Mouse (Mus musculus): ENCODE measurements at regions not wholly inside any gene's neighbourhood (a gene's known extent, or its start where the extent isn't known, plus 50 kb on each side); places are given as distances from the start of the nearest gene placed in this dataset.

DNA sequence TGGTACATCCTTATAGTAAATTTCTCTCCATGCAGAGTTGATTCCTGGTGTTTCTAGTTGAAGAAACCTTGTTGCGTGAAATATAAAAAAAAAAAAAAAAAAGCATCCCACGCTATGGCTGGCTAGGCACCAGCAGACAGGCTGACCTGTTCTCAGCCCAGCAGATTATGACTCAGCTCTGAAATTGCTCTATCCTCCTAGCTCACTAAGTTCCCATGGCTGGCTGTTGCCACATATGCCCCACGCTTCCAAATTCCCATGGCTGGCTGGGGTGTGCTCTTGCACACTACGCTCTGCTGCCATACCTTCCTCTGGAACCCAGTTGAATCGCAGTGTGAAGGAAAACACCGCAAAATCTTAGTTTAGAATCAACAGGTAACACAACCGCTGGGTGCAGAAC is 270.1 kb downstream of the Mid1ip1 start:
- Histone ChIP-seq H3K4me3 (no peak overlapping the region), H3K9me3 (no peaks in the 10 kb centered on the region), H3K4me1 (no peaks in the 10 kb centered on the region), H3K27ac (no peak overlapping the region), H3K9ac (no peak overlapping the region), H3K4me2 (replicated peaks) (no peak overlapping the region), H3K36me3 (no peaks in the 10 kb centered on the region), H3K27me3 (replicated peaks) (no peaks in the 10 kb centered on the region)
- 90% methylated on average over 7 of the region's 7 CpGs for WGBS
- ATAC-seq (ENCODE audit: low FRiP score, low read depth): no peak

DNA sequence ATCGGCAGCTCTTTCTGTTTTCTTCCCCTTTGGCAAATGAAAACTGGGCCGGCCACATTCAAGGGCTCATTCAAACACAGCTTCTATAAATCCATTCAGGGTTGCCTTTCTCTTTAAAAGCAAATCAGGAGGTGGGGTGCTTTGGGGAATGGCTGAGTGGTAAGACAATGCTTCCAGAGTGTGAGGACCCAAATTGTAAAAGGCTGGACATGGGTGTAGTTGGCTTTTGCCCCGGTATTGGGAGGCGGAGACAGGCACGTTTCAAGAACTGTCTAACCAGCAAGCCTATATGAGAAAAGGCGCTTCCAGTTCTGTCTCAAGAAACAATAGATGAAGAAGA is 277.0 kb downstream of the Mid1ip1 start:
- H3K9ac ChIP-seq: no peak overlapping the region

DNA sequence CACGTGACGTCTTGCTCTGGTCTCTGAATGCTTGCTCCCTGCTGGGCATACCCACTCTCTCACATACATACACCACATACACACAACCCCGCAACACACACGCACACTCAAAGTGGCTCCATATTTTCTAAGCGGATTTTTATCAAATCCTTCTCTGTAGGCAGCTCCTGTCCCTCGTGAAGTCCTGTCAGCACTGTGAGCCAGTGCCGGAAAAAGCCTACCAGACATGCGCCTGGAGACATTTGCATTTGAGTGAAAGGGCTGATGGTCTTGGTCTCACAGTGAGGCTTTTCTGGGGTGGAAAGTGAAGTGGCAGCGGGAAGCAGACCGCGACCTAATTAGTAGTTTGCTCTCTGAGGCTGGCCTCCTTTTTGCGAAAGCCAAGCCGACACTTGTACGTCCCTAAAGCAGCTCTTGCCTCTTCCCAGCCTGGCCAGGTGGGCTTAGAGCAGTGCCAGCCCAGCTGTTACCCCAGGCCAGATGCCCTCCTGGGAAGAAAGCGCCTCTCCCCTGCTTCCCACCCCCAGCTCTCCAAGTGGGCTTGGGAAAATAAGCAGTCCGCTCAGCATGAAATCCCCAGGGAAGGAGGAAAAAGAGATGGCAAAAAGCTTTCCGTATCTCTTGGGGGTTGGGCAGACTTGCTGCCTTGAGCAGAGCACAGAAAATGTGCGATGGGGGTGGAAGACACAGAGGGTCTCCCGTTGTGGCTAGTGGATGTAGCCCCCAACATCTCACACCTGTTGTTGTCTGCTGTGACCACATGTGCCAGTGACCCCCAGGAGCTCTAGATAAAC is 277.6 kb downstream of the Mid1ip1 start:
- Histone ChIP-seq H3K4me3 (no peak overlapping the region), H3K9me3 (no peaks in the 10 kb centered on the region), H3K27me3 (replicated peaks) (no peaks in the 10 kb centered on the region), H3K27ac (peak overlapping the region; percentile 59; the same call in 1 of the 2 replicates), H3K4me1 (peaks cover 7% of the 10 kb centered on the region; the same call in 1 of the 2 replicates), H3K4me2 (replicated peaks) (peak overlapping the region; percentile 52), H3K36me3 (no peaks in the 10 kb centered on the region), H3K9ac (no peak overlapping the region)
- WGBS: 16% methylated on average over 19 of the region's 19 CpGs
- peak; percentile 77 for ATAC-seq (ENCODE audit: low FRiP score, low read depth)

More for the DNA sequence above, 277.0 kb downstream of the Mid1ip1 start:
- 0 out of 2 replicates have a peak overlapping the region, but pooled peaks have one; percentile 59 for H3K27ac ChIP-seq
- peaks cover 7% of the 10 kb centered on the region; the same call in 1 of the 2 replicates for H3K4me1 ChIP-seq
- WGBS: 16% methylated on average over 6 of the region's 6 CpGs
- no peak overlapping the region for H3K4me3 ChIP-seq
- H3K27me3 ChIP-seq (replicated peaks): no peaks in the 10 kb centered on the region
- H3K36me3 ChIP-seq: no peaks in the 10 kb centered on the region
- ATAC-seq (ENCODE audit: low FRiP score, low read depth): 0 out of 2 replicates have a peak, but pooled peaks have one; percentile 3
- peak overlapping the region; percentile 52 for H3K4me2 ChIP-seq (replicated peaks)
- no peaks in the 10 kb centered on the region for H3K9me3 ChIP-seq

DNA sequence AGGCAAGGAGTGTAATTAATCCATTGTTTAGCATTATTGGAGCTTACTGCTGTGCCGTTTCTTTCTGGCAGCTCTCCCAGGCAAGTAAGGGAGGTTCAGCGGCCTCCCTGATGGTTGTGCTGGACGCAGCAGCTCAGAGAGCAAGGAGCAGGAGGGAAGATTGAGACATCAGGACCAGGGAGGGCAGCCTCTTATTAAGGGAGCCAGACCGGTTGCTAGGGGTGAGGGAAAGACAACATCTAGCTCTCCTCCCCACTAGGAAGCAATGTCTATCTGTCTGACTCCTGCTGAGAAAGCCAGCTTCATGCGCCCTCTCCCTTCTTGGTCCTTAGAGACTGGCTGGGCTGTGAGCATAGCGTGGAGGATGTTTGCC is 278.2 kb downstream of the Mid1ip1 start:
- peaks cover 7% of the 10 kb centered on the region; the same call in 1 of the 2 replicates for H3K4me1 ChIP-seq
- no peaks in the 10 kb centered on the region for H3K27me3 ChIP-seq (replicated peaks)
- WGBS: 25% methylated on average over 6 of the region's 6 CpGs
- no peaks in the 10 kb centered on the region for H3K36me3 ChIP-seq
- peak; percentile 60 for ATAC-seq (ENCODE audit: low FRiP score, low read depth)
- no peak overlapping the region for H3K4me3 ChIP-seq
- H3K27ac ChIP-seq: peak overlapping the region; percentile 46; the same call in 1 of the 2 replicates
- H3K4me2 ChIP-seq (replicated peaks): peak overlapping the region; percentile 52
- no peaks in the 10 kb centered on the region for H3K9me3 ChIP-seq
- H3K9ac ChIP-seq: no peak overlapping the region

DNA sequence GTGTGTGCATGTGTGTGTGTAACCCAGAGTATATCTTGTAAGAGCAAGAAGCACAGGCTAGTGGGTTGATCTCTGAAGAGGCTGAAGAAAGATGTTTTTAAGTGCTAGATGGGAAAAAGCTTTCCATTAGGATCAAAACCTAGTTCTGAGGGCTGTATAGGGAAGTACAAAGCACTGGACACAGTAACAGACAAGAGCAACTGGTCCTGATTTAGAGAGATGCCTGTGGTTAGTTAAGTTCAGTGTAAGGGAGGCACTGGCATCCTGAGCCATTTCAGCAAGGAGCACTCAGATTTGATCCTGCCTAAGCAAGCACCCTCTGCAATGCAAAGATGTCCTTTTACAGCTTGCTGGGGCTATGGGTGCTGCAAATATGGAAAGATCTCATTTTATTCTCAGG is 280.1 kb downstream of the Mid1ip1 start:
- Histone ChIP-seq H3K4me1 (peaks cover 7% of the 10 kb centered on the region; the same call in 1 of the 2 replicates), H3K9me3 (no peaks in the 10 kb centered on the region), H3K36me3 (no peaks in the 10 kb centered on the region), H3K9ac (no peak overlapping the region), H3K4me3 (no peak overlapping the region), H3K27me3 (replicated peaks) (no peaks in the 10 kb centered on the region), H3K27ac (no peak overlapping the region), H3K4me2 (replicated peaks) (no peak overlapping the region)
- no peak for ATAC-seq (ENCODE audit: low FRiP score, low read depth)

DNA sequence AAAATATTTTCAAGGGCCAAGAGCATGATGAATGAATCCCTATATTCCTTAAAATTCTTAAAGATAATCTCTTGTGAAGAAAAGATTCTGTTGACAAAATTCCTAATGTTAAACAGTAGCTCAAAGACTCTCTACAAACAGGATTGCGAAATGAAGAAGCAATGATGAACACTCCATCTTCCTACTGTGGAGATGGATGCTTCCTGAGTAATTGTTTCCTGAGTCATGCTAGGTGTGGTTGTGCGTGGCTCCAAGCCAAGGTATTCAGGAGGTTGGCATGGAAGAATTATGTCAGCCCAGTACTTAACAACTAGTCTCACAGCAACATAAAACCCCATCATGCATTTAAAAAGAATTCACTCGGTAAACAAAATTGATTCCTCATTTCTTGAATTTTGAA is 286.4 kb downstream of the Mid1ip1 start:
- Histone ChIP-seq H3K4me1 (no peaks in the 10 kb centered on the region), H3K9me3 (no peaks in the 10 kb centered on the region), H3K27me3 (replicated peaks) (no peaks in the 10 kb centered on the region), H3K4me3 (no peak overlapping the region), H3K9ac (no peak overlapping the region), H3K4me2 (replicated peaks) (no peak overlapping the region), H3K27ac (no peak overlapping the region), H3K36me3 (no peaks in the 10 kb centered on the region)
- 86% methylated on average over 3 of the region's 3 CpGs for whole genome bisulfite sequencing
- ATAC-seq (ENCODE audit: low FRiP score, low read depth): no peak

DNA sequence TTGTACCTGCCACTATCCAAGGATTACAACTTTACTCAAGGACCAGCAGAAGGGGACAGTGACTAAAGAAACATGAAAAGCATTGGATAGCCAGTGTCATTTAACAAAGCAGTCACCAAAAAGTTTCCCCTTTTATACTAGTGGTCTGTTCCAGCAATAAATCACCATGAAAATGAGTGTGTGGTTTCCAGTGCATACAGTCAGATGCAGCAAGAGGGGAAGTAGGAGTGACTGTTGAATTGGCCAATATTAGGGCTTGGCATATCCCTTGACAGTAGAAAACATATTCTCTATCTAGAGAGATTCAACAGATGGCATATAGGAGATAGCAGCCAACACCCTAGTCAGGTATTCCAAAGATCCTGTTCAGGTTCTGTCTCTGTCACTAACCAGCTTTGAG is 259.8 kb upstream of the H2al1a start:
- Histone ChIP-seq H3K27ac (no peak overlapping the region), H3K27me3 (replicated peaks) (no peaks in the 10 kb centered on the region), H3K9me3 (no peaks in the 10 kb centered on the region), H3K4me2 (replicated peaks) (no peak overlapping the region), H3K36me3 (no peaks in the 10 kb centered on the region), H3K9ac (no peak overlapping the region), H3K4me3 (no peak overlapping the region), H3K4me1 (no peaks in the 10 kb centered on the region)
- no peak for ATAC-seq (ENCODE audit: low FRiP score, low read depth)

DNA sequence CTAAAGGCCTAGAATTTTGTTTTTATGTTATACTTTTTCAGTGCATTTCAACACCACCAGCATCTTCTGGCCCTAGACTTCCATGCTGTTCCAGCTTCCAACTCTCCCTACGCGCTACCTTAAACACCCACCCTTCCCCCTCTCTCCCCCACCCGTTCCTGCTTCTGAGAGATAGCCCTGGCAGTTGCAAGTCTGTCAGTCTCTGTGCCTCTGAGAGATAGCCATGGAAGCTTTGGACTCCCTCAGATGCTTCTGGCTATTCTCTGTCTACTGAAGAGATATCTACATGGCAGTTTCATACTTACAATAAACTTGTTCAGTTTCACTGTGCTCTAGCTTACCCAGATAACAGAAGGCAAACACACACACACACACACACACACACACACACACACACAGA is 252.3 kb upstream of the H2al1a start:
- Histone ChIP-seq H3K27ac (no peak overlapping the region), H3K27me3 (replicated peaks) (no peaks in the 10 kb centered on the region), H3K4me1 (no peaks in the 10 kb centered on the region), H3K36me3 (no peaks in the 10 kb centered on the region), H3K4me2 (replicated peaks) (no peak overlapping the region), H3K4me3 (no peak overlapping the region), H3K9me3 (no peaks in the 10 kb centered on the region), H3K9ac (no peak overlapping the region)
- 91% methylated on average over 3 of the region's 3 CpGs for WGBS
- no peak for ATAC-seq (ENCODE audit: low FRiP score, low read depth)

DNA sequence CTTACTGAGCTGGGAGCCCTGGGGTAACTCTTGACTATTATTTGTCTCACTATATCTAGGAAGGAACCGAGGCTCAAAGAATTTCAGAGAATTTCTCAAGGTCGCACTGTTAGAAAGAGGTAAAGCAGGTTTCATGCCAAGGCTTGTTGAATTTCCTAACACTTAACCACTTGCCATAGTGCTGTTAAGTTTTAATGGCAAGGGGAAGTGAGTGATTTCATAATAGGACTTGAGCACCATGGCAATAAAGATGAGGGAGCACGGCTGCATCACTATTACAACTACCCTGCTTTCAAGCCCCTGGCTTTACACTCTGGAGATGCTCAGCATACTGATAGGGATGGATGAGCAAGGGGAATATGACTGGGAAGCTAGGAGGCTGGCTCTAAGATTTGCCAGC is 216.9 kb upstream of the H2al1a start:
- 0 out of 2 replicates have a peak, but pooled peaks cover 4% of the 10 kb centered on the region for H3K4me1 ChIP-seq
- H3K9me3 ChIP-seq: no peaks in the 10 kb centered on the region
- H3K4me3 ChIP-seq: no peak overlapping the region
- WGBS: 55% methylated on average over 3 of the region's 3 CpGs
- no peak overlapping the region for H3K9ac ChIP-seq
- H3K27me3 ChIP-seq (replicated peaks): no peaks in the 10 kb centered on the region
- ATAC-seq (ENCODE audit: low FRiP score, low read depth): no peak
- H3K4me2 ChIP-seq (replicated peaks): no peak overlapping the region
- H3K36me3 ChIP-seq: no peaks in the 10 kb centered on the region
- H3K27ac ChIP-seq: no peak overlapping the region

DNA sequence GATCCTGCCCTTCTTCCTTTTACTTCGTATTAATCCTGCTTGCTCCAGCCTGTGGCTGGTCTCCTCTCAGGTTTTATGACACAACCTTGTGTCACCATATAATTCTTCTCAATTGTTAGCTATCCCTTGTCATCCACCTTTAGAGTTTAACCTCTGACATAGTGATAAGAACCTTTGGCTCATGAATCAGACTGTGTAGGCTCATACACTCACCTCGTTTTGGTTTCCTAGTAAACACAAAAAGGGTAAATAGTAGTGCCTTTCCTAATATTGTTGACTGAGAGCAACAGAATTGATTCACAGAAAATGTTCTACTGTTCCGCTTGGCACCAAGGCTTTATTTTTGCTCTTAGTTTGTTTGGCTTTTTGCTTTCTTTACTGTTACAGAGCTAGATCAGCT is 216.2 kb upstream of the H2al1a start:
- H3K27ac ChIP-seq: no peak overlapping the region
- H3K4me1 ChIP-seq: 0 out of 2 replicates have a peak, but pooled peaks cover 4% of the 10 kb centered on the region
- H3K4me2 ChIP-seq (replicated peaks): no peak overlapping the region
- no peak overlapping the region for H3K4me3 ChIP-seq
- H3K9me3 ChIP-seq: no peaks in the 10 kb centered on the region
- no peak for ATAC-seq (ENCODE audit: low FRiP score, low read depth)
- H3K36me3 ChIP-seq: no peaks in the 10 kb centered on the region
- H3K27me3 ChIP-seq (replicated peaks): no peaks in the 10 kb centered on the region
- WGBS: 79% methylated on average over 3 of the region's 3 CpGs
- H3K9ac ChIP-seq: no peak overlapping the region

DNA sequence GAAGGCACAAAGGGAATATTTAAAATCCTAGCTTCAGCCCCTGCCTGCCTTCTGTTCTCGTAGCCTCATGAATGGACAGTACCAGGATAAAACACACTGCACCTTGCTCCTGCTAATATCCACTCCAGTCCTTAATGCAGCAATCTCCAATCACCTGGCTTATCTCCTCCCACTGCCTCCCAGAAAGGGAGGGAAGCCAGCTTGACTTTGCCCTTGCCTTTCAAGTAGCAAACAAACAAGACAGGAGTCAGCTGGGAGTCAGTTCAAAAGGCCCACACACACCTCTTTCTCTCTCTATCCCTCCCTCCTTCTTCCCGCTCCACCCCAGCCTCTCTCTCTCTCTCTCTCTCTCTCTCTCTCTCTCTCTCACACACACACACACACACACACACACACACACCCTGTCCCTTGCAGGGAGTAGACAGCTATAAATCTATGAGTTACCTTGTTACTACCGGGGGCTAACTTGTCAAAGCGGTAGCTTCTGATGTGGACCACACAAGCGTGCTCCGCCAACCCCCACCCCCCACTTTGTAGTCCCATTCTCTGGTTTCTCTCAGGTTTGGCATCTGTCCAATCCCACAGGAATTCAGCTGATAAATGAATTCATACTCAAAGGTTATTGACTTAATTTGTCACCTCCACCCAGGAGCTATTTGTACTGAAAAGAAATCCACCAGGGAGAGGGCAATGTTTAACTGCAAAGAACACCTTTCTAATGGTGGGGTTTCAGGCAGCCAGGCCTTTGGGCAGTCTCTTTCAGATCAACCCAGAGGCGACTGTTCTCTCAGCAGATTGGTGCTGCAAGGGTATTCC is 212.6 kb upstream of the H2al1a start:
- no peak overlapping the region for H3K27ac ChIP-seq
- no peak overlapping the region for H3K4me2 ChIP-seq (replicated peaks)
- no peak overlapping the region for H3K9ac ChIP-seq
- H3K36me3 ChIP-seq: no peaks in the 10 kb centered on the region
- H3K4me3 ChIP-seq: no peak overlapping the region
- ATAC-seq (ENCODE audit: low FRiP score, low read depth): no peak
- no peaks in the 10 kb centered on the region for H3K27me3 ChIP-seq (replicated peaks)
- WGBS: 56% methylated on average over 6 of the region's 7 CpGs
- no peaks in the 10 kb centered on the region for H3K9me3 ChIP-seq
- H3K4me1 ChIP-seq: 0 out of 2 replicates have a peak, but pooled peaks cover 4% of the 10 kb centered on the region

DNA sequence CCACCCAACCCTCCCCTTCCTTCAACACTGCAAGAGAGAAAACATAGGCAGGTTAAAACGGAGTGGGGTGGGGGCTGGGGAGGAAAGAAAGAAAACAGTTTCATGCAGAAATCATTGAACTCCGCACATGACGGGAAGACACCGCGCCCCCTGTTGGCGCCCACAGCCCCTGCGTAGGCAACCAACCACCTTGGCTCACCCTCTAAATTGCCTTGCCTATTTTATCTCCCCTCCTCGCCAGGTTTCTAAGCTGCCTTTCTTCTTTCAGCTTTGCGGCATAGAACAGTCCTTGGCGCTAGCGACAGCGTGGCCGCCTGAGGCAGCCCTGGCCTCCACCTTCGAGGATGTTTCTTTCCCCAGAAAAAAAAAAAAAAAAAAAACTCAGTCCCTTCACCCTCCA is 211.1 kb upstream of the H2al1a start:
- Histone ChIP-seq H3K27me3 (replicated peaks) (no peaks in the 10 kb centered on the region), H3K27ac (no peak overlapping the region), H3K4me2 (replicated peaks) (peak overlapping the region; percentile 31), H3K36me3 (no peaks in the 10 kb centered on the region), H3K4me1 (0 out of 2 replicates have a peak, but pooled peaks cover 4% of the 10 kb centered on the region), H3K9ac (no peak overlapping the region), H3K4me3 (no peak overlapping the region), H3K9me3 (no peaks in the 10 kb centered on the region)
- 24% methylated on average over 13 of the region's 14 CpGs for WGBS
- no peak for ATAC-seq (ENCODE audit: low FRiP score, low read depth)

Measured in neural tube, embryonic 12.5 days (tissue).